Mouse (Mus musculus): ENCODE measurements around the gene Hmga1b. TPM values are rescaled to one million over a fixed set of nuclear protein-coding genes. Genes with fewer than 3 reads are reported as not detected.
"Not testable (repeated sequence)": the region's sequence is repeated elsewhere in the genome, so short reads cannot be mapped to it uniquely, and the experiment has no call there.

The Hmga1b gene
- polyA plus RNA-seq, 1 experiment from 2014 or later = 7.8 TPM

DNA sequence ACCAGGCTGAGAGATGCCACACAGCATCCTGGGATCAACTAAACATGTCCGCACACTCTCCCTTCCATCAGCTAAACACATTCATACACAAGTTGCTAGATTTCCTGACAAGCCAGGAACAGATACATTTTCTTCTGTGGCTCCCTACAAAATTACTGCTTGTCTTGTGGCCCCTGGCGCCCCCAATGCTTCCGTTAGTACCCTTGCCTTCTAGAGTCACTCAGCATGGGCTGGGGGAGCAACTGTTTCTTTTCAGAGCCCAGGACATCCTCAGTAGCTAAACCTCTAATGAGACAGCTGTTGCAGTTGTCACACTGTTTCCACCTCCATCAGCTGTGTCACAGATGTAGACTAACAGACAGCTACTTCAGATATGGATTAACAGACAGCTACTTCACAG lies 10.2 kb downstream of the Hmga1b start:
- no peaks in the 10 kb centered on the region for H3K9me3 ChIP-seq (ENCODE audit: control insufficient read depth, low read length)
- no peaks in the 10 kb centered on the region for H3K36me3 ChIP-seq (ENCODE audit: control insufficient read depth, insufficient read depth, low read length)
- H3K4me3 ChIP-seq (ENCODE audit: low read depth, low read length) = no peak overlapping the region
- no peak for DNase-seq (ENCODE audit: low spot score)
- no peaks in the 10 kb centered on the region for H3K4me1 ChIP-seq (replicated peaks; ENCODE audit: control insufficient read depth, insufficient read depth, low read length)
- H3K27ac ChIP-seq (ENCODE audit: low read depth) = no peak overlapping the region
- no peak overlapping the region for H3K4me2 ChIP-seq (ENCODE audit: low read length)
- ATAC-seq (replicated peaks; ENCODE audit: low FRiP score, low TSS enrichment, low read depth) = no peak
- H3K9ac ChIP-seq (ENCODE audit: low read length) = no peak overlapping the region
- no peaks in the 10 kb centered on the region for H3K27me3 ChIP-seq (replicated peaks; ENCODE audit: control insufficient read depth, insufficient read depth, low read length)
- WGBS = 79% methylated on average over 3 of the region's 3 CpGs

DNA sequence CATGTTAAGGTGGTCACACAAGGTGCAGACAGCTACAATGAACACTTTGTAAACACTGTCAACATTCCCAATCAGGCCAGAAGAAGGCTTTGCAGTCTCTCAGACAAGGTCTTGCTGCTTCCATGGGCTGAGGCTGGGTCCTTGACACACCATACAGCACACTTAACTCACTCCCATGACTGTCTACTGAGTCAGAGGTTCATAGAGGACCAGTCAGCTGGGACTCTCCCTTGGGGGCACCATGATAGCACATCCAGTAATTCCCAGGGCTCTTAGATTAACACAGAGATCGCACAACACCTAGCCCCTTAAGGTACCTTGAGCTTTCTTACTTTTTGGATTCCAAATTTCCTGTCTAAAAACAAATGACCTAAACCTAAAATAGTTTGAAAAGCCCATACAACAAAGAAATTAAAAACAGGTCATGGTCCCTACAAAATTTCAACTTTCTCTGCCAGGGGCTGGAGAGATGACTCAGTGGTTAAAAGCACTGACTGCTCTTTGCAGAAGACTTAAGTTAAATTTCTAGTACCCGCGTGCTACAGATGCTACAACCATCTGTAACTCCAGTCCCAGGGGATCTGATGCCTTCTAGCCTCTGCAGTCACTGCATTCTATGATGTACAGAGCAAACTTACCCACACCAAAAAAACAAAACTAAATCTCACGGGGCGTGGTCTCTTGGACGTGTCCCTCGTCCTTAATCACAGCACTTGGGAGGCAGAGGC lies 11.0 kb downstream of the Hmga1b start:
- no peak for DNase-seq (ENCODE audit: low spot score)
- Histone ChIP-seq H3K4me2 (ENCODE audit: low read length) (no peak overlapping the region), H3K4me3 (ENCODE audit: low read depth, low read length) (no peak overlapping the region), H3K36me3 (ENCODE audit: control insufficient read depth, insufficient read depth, low read length) (no peaks in the 10 kb centered on the region), H3K9ac (ENCODE audit: low read length) (no peak overlapping the region), H3K4me1 (replicated peaks; ENCODE audit: control insufficient read depth, insufficient read depth, low read length) (no peaks in the 10 kb centered on the region), H3K9me3 (ENCODE audit: control insufficient read depth, low read length) (no peaks in the 10 kb centered on the region), H3K27ac (ENCODE audit: low read depth) (no peak overlapping the region), H3K27me3 (replicated peaks; ENCODE audit: control insufficient read depth, insufficient read depth, low read length) (no peaks in the 10 kb centered on the region)
- ATAC-seq (replicated peaks; ENCODE audit: low FRiP score, low TSS enrichment, low read depth) = no peak
- 88% methylated on average over 7 of the region's 7 CpGs for WGBS

DNA sequence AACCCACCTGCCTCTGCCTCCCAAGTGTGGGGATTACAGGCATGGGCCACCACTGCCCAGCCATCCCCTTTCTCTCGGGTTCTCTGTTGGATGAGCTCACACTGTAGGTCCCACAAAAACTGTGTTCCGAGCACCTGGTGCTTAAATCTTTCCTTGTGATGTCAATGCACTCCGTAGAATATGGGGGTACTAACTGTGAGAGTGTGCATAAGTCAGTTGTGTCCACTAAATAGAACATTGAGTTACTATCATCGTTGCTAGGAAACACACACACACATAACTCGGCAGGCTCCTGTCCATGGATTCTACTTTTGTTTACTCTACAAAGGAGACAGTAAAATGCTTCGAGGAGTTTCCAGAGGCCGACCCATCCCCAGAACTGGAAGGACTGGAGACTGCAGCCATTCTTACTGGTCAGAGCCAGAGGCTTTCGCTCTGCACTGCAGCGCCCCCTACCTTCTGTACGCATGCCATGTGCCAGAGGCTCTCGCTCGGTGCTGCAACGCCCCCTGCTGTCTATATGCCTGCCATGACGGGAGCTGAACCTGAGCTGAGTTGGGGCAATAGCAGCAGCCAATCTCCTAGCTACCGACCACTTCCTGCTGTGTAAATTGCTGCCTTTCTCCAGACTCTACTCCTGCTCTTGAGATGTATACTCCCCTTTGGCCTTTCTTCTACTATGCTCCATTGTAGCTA lies 13.3 kb downstream of the Hmga1b start:
- 23% methylated on average over 15 of the region's 15 CpGs for WGBS

DNA sequence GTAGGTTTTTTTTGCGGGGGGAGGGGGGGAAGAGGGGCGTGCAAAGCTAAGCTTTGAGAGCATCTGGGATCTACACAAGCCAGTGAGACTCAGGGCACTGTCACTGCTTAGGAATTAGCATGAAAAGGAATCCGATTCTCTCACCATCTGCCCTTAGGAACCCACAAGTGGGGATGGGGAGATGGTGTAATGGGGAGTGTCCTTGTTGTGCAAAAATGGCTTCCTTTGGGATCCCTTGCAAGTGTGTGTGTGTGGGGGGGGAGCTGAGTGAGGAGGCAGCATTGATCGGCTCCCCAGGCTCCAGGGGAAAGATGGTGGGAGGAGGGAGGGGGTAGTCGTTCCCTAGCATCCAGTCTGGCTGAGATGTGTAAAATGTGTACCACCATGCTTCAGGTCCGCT lies 14.5 kb downstream of the Hmga1b start:
- Histone ChIP-seq H3K9me3 (ENCODE audit: control insufficient read depth, low read length) (no peaks in the 10 kb centered on the region), H3K36me3 (ENCODE audit: control insufficient read depth, insufficient read depth, low read length) (peaks cover 15% of the 10 kb centered on the region), H3K4me3 (ENCODE audit: low read depth, low read length) (no peak overlapping the region), H3K4me1 (replicated peaks; ENCODE audit: control insufficient read depth, insufficient read depth, low read length) (no peaks in the 10 kb centered on the region), H3K9ac (ENCODE audit: low read length) (no peak overlapping the region), H3K27ac (ENCODE audit: low read depth) (no peak overlapping the region), H3K4me2 (ENCODE audit: low read length) (no peak overlapping the region), H3K27me3 (replicated peaks; ENCODE audit: control insufficient read depth, insufficient read depth, low read length) (no peaks in the 10 kb centered on the region)
- WGBS = 34% methylated on average over 6 of the region's 6 CpGs
- DNase-seq (ENCODE audit: low spot score) = no peak
- no peak for ATAC-seq (replicated peaks; ENCODE audit: low FRiP score, low TSS enrichment, low read depth)

More for the DNA sequence above, 13.3 kb downstream of the Hmga1b start:
- H3K4me1 ChIP-seq (replicated peaks; ENCODE audit: control insufficient read depth, insufficient read depth, low read length) = no peaks in the 10 kb centered on the region
- DNase-seq (ENCODE audit: low spot score) = peak; percentile 99
- H3K27ac ChIP-seq (ENCODE audit: low read depth) = no peak overlapping the region
- ATAC-seq (replicated peaks; ENCODE audit: low FRiP score, low TSS enrichment, low read depth) = peak; percentile 83
- H3K4me2 ChIP-seq (ENCODE audit: low read length) = 0 out of 2 replicates have a peak overlapping the region, but pooled peaks have one; percentile 23
- H3K27me3 ChIP-seq (replicated peaks; ENCODE audit: control insufficient read depth, insufficient read depth, low read length) = no peaks in the 10 kb centered on the region
- no peak overlapping the region for H3K9ac ChIP-seq (ENCODE audit: low read length)
- H3K4me3 ChIP-seq (ENCODE audit: low read depth, low read length) = no peak overlapping the region
- H3K36me3 ChIP-seq (ENCODE audit: control insufficient read depth, insufficient read depth, low read length) = 0 out of 2 replicates have a peak, but pooled peaks cover 9% of the 10 kb centered on the region
- no peaks in the 10 kb centered on the region for H3K9me3 ChIP-seq (ENCODE audit: control insufficient read depth, low read length)

DNA sequence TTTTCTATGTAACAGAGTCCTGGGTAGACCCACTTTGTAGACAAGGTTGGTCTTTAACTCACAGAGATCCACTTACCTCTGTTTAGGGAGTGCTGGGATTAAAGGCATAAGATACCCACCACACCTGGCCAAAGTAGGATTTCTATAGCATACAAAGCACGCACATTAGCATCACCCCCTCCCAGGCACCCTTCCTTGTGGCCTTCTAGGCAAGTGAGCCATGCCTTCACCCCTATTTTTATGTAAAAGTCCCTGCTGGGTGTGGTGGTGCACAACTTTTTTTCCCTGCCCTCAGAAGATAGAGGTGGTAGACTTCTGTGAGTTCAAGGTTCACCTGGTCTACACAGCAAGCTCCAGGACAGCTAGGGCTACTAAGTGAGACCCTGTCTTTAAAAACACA lies 17.3 kb downstream of the Hmga1b start:
- H3K27me3 ChIP-seq (replicated peaks; ENCODE audit: control insufficient read depth, insufficient read depth, low read length) = no peaks in the 10 kb centered on the region
- DNase-seq (ENCODE audit: low spot score) (no peak), ATAC-seq (replicated peaks; ENCODE audit: low FRiP score, low TSS enrichment, low read depth) (no peak)
- H3K4me3 ChIP-seq (ENCODE audit: low read depth, low read length) = no peak overlapping the region
- no peaks in the 10 kb centered on the region for H3K9me3 ChIP-seq (ENCODE audit: control insufficient read depth, low read length)
- peaks cover 15% of the 10 kb centered on the region for H3K36me3 ChIP-seq (ENCODE audit: control insufficient read depth, insufficient read depth, low read length)
- peaks cover under 1% of the 10 kb centered on the region for H3K4me1 ChIP-seq (replicated peaks; ENCODE audit: control insufficient read depth, insufficient read depth, low read length)
- WGBS = 86% methylated on average over 1 of the region's 1 CpGs
- H3K4me2 ChIP-seq (ENCODE audit: low read length) = no peak overlapping the region
- no peak overlapping the region for H3K27ac ChIP-seq (ENCODE audit: low read depth)
- no peak overlapping the region for H3K9ac ChIP-seq (ENCODE audit: low read length)

DNA sequence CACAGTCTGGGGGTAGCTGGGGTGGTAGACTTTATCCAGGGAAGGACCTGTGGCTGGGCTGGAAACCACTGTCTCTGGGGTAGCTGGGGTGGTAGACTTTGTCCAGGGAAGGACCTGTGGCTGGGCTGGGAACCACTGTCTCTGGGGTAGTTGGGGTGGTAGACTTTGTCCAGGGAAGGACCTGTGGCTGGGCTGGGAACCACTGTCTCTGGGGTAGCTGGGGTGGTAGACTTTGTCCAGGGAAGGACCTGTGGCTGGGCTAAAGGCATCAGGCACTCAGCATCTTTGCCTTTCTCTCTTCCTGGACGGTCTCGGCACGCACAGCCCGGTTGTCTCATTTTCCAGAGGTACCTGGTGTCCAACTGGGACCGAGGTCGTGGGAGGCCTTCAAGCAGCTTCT lies 18.8 kb downstream of the Hmga1b start:
- H3K9me3 ChIP-seq (ENCODE audit: control insufficient read depth, low read length); H3K27ac ChIP-seq (ENCODE audit: low read depth); H3K4me2 ChIP-seq (ENCODE audit: low read length); H3K27me3 ChIP-seq (replicated peaks; ENCODE audit: control insufficient read depth, insufficient read depth, low read length); H3K4me3 ChIP-seq (ENCODE audit: low read depth, low read length); DNase-seq (ENCODE audit: low spot score); H3K4me1 ChIP-seq (replicated peaks; ENCODE audit: control insufficient read depth, insufficient read depth, low read length); H3K9ac ChIP-seq (ENCODE audit: low read length); ATAC-seq (replicated peaks; ENCODE audit: low FRiP score, low TSS enrichment, low read depth): not testable (repeated sequence)
- peaks cover 23% of the 10 kb centered on the region for H3K36me3 ChIP-seq (ENCODE audit: control insufficient read depth, insufficient read depth, low read length)
- 97% methylated on average over 6 of the region's 6 CpGs for WGBS

DNA sequence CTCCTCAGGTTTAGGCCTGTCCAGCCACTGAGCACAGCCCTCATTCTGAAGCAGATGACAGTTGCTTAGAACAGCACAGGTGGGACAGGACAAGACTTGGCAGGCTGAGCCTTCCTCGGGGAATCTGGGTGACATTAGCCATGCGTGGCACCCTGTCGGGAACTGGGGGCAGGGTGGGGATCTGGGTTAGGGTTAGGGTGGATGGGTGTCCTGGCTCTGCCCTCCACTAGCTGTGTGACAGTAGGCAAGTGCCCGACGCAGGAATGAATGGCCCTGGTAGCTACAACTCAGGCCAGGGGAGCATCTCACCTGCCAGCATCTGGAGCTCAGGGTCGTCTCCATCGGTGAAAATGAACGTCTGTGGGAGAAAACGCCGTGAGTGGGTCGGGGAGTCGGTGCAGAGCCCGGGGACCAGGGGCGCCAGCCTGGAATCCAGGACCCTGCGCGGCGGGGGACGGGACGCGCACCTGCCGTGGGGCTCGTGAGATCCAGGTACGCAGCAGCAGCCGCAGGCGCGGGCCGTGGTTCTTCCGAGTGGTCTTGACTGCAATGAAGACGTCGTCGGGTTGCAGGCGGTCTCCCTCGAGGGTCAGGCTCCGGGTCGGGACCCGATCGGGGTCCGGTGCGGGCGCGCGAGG lies 21.0 kb downstream of the Hmga1b start:
- H3K27me3 ChIP-seq (replicated peaks; ENCODE audit: control insufficient read depth, insufficient read depth, low read length) = no peaks in the 10 kb centered on the region
- peak overlapping the region; percentile 70 for H3K27ac ChIP-seq (ENCODE audit: low read depth)
- H3K4me2 ChIP-seq (ENCODE audit: low read length) = peak overlapping the region; percentile 87
- WGBS = 2% methylated on average over 42 of the region's 42 CpGs
- DNase-seq (ENCODE audit: low spot score) (no peak), ATAC-seq (replicated peaks; ENCODE audit: low FRiP score, low TSS enrichment, low read depth) (peak; percentile 4; the same call in 1 of the 2 replicates)
- H3K4me3 ChIP-seq (ENCODE audit: low read depth, low read length) = peak overlapping the region; percentile 99
- peaks cover 6% of the 10 kb centered on the region for H3K4me1 ChIP-seq (replicated peaks; ENCODE audit: control insufficient read depth, insufficient read depth, low read length)
- peak overlapping the region; percentile 83 for H3K9ac ChIP-seq (ENCODE audit: low read length)
- no peaks in the 10 kb centered on the region for H3K9me3 ChIP-seq (ENCODE audit: control insufficient read depth, low read length)
- peaks cover 45% of the 10 kb centered on the region for H3K36me3 ChIP-seq (ENCODE audit: control insufficient read depth, insufficient read depth, low read length)

DNA sequence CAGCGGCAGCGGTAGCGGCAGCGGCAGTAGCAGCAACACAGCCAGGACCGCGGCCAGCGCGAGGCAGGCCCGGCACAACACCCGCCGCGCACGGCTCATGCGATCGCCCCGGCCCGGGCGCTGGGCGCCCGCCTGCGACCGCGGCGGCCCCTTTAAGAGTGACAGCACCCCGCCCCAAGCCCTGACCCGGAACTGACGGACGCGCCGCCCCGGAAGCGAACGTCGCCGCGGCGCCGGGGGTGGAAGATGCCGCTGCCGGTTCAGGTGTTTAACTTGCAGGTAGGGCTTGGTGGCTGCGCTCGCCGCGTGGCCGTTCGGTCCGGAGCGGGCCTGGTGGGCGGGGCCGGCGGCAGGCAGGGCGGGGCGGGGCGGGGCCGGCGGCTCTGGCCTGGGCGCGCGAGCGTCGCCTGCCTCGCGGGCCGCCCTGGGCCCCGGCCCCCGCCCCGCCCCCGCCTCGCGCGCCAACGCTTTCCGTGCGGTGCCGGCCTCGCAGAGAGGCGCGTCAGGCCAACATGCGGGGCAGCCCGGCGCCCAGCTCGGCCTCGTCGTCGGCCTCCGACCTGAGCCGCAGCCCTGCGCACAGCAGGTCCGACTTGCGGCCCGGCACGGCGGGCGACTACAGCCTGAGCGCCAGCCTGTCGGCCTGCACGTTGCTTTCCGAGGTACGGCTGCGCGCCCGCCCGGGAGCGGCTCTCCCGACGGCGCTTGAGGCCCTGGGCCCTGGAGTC lies 21.6 kb downstream of the Hmga1b start, which contains the start of the genes Rfng and Gps1:
TSS of gene Rfng (minus strand) at position 144 of the 728 bp plus-strand sequence.
TSS of gene Gps1 (plus strand) at position 209 of the 728 bp plus-strand sequence.
- Histone ChIP-seq H3K4me1 (replicated peaks; ENCODE audit: control insufficient read depth, insufficient read depth, low read length) (peaks cover 6% of the 10 kb centered on the region), H3K4me3 (ENCODE audit: low read depth, low read length) (peak within 1 kb of the TSS; percentile 99), H3K27ac (ENCODE audit: low read depth) (peak within 1 kb of the TSS; percentile 70), H3K27me3 (replicated peaks; ENCODE audit: control insufficient read depth, insufficient read depth, low read length) (no peaks in the 10 kb centered on the region), H3K36me3 (ENCODE audit: control insufficient read depth, insufficient read depth, low read length) (peaks cover 49% of the 10 kb centered on the region), H3K9ac (ENCODE audit: low read length) (peak within 1 kb of the TSS; percentile 83), H3K9me3 (ENCODE audit: control insufficient read depth, low read length) (no peaks in the 10 kb centered on the region), H3K4me2 (ENCODE audit: low read length) (peak within 1 kb of the TSS; percentile 87)
- peak; percentile 81 for ATAC-seq (replicated peaks; ENCODE audit: low FRiP score, low TSS enrichment, low read depth)
- under 1% methylated on average over 102 of the region's 107 CpGs for WGBS
- DNase-seq (ENCODE audit: low spot score) = peak; percentile 91

Data from intestine, embryonic 14.5 days (tissue).